Mouse (Mus musculus): ENCODE results near the gene Calcrl. TPM values are rescaled to one million over a fixed set of nuclear protein-coding genes. Genes with fewer than 3 reads are reported as not detected.

The Calcrl gene
- polyA plus RNA-seq, 1 experiment from 2014 or later, result 37.7 TPM

Other genes with a start within 250 kb of the Calcrl start
- gene Tfpi, start 51.4 kb upstream of the Calcrl start, polyA plus RNA-seq (2016; fragmentation: Nextera tagmentation; extraction: Ambion mirVana), result 56.5 and 68.8 TPM in 2 replicates
- 65.2 and 91.5 TPM in 2 replicates for gene Ctnnd1, start 225.4 kb upstream of the Calcrl start, polyA plus RNA-seq (2016; fragmentation: Nextera tagmentation; extraction: Ambion mirVana)
- 0.21 and 0.29 TPM in 2 replicates for gene Btbd18, start 233.7 kb upstream of the Calcrl start, polyA plus RNA-seq (2016; fragmentation: Nextera tagmentation; extraction: Ambion mirVana)
- gene Selenoh, start 245.4 kb upstream of the Calcrl start, polyA plus RNA-seq (2016; fragmentation: Nextera tagmentation; extraction: Ambion mirVana), result 347 and 370 TPM in 2 replicates